Mouse (Mus musculus) megakaryocyte-erythroid progenitor cell, adult 5-6 weeks (primary cell): ENCODE results near the gene Pear1. TPM values are rescaled to one million over a fixed set of nuclear protein-coding genes. Genes with fewer than 3 reads are reported as not detected.

ENCODE experiments used
- ATAC-seq: replicated peaks from 2 replicates; pipeline ENCODE4 v1.8.0; 2016; ENCODE audit warnings: mild to moderate bottlenecking, inconsistent platforms; ENCODE audit not compliant: severe bottlenecking, poor library complexity, low FRiP score, low TSS enrichment
- total RNA-seq, 2 experiments: library from RNA; stranded (forward) in 1 of 2; stranded (reverse) in 1 of 2; fragments of 200-1000, 215-1000 nt in 1 of 2; fragments of >200 nt in 1 of 2; fragmentation: Nextera tagmentation in 1 of 2; gene quantifications; 2 replicates each; pipeline ENCODE4 v1.2.3; 2014 to 2017

Pear1 gene
- total RNA-seq, 2 experiments from 2014 or later, result 4.3 to 15.3 TPM

DNA sequence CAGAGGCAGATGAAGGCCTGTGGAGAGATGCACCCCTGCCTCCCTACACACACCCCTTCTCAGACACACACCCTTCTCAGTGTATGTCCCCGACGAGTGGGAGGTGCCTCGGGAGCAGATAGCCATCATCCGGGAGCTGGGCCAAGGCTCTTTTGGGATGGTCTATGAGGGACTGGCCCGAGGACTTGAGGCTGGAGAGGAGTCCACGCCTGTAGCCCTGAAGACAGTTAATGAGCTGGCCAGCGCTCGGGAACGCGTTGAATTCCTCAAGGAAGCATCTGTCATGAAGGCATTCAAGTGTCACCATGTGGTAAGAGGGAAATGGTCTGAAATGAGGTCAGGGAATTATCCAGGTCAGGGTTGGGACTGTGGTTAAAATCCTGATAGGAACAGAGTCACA is 11.2 kb downstream of the Pear1 start:
- no peak for ATAC-seq

DNA sequence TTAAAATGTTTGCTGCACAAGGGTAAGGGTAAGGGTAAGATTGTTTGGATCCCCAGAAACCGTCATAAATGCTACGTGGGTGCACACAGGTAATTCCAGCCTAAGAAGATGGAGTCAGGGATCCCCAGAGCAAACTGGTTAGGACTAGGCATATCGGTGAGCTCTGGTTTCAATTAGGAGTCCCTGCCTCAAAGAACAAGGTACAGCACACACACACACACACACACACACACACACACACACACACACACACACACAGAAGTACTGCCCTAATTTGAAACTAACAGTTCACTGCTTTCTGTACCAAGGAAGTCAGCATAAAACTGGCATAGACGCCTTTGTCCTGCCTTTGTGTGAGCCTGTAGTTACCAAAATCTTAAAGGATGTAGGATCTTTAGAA is 11.7 kb downstream of the Pear1 start:
- no peak for ATAC-seq

DNA sequence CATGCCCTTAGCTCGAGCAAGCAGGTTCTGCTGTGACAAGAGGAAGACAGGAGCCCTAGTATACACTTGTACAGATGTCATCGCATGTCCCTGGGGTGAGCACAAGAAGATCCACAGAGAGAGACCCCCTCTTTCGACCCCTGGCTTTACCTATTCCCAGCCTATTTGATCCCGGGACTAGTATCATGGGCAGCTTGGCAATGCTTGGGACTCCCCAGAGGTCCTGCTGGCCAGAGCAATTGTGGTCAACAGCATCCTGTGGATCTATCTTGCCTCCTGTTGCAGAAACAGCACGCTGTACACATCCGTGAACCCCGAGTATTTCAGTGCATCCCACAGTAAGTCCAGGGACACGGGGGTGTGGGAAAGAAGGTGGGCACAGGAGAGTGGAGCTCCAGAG is 12.8 kb downstream of the Pear1 start:
- no peak for ATAC-seq

DNA sequence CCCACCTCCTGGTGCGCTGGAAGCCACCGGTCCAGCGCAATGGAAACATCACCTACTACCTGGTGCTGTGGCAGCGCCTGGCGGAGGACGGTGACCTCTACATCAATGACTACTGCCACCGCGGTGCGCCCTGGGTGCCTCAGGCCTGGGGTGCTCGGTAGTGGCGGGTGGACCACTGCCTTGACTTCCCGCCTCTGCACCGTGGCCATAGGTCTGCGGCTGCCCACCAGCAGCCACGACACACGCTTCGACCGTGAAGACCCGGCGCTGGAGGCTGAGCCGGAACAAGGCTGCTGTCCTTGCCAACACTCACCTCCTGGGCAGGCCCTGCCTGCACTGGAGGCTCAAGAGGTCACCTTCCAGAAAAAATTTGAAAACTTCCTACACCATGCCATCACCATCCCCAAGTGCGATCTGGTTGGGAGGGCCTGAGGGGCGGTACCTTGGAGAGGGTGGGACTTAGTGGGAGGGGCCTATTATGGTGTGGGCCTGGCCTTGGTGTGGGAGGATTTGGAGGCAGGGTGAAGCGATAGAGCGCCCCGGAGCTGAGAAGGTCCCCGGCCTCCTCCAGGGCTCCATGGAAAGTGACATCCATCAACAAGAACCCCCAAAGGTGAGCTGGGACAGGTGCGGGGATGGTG is 14.7 kb downstream of the Pear1 start:
- peak; percentile 40; the same call in 1 of the 2 replicates for ATAC-seq

DNA sequence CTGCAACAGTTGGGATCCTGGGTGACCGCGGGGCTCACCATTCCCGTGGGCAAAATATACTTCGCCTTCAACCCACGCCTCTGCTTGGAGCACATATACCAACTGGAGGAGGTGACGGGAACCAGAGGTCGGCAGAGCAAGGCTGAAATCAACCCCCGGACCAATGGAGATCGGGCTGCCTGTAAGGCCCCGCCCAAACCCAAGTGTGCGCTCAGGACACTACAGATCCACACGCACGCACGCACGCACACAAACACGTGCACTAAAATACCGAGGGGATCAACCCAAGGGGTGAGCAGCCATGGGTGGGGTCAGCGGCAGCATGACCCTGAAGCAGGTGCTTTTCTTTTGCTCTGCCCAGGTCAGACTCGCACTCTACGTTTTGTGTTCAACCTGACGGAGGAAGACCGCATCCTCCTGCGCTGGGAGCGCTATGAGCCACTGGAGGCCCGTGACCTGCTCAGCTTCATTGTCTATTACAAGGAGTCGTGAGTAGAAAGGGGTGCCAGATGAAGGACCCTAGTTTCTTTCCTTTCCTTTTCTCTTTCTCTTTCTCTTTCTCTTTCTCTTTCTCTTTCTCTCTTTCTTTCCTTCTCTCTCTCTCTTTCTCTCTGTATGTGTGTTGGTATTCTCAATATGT is 19.9 kb downstream of the Pear1 start:
- peak; percentile 73 for ATAC-seq

DNA sequence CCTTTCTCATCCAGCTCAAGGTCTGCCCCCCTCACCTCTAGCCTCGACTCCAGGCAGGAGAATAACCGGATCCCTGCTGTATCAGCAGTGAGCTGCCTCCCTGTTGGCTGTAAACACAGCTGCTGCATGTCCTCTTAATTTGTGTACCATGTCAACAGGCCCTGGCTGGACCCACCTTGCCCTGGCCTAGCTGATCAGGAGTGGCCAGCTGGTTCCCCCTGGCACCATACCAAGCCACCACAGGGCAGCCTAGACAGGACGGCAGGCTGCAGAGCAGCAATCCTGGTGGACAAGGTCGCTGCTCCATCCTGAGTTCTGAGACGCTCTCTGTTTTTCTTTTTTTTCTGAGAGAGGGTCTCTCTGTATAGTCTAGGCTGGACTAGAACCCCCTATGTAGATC is 22.4 kb downstream of the Pear1 start:
- no peak for ATAC-seq

DNA sequence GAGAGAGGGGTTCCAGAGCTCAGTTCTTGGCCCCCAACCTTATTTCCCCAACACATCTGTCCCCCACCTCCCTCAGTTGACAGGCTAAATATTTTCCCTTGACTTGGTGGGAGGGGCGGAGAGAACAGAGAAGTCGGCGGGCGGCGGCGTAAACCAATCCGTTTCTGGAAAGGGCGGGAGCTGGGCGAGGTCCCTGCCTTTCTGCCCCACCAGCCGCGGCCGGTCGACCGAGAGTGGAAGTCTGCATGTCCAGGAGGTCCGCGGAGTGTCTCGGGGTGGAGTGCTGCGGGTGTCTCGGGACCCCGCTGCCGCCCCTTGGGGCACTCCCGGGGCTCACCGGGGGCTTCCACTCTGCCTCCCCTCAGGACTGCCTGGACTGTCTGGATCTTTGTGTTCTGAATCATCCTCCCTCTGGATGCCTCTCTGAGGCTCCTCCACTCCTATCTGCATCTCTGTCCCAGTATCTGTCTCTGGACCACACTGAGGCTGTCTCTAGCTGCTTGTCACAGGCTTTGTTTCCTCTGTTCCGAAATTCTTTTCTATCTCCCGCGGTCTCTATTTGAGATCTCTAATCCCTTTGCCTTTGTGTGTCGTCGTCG is 27.3 kb downstream of the Pear1 start, which contains the start of gene Insrr:
TSS of gene Insrr (plus strand) at position 216 of the 599 bp plus-strand sequence.
- no peak for ATAC-seq

DNA sequence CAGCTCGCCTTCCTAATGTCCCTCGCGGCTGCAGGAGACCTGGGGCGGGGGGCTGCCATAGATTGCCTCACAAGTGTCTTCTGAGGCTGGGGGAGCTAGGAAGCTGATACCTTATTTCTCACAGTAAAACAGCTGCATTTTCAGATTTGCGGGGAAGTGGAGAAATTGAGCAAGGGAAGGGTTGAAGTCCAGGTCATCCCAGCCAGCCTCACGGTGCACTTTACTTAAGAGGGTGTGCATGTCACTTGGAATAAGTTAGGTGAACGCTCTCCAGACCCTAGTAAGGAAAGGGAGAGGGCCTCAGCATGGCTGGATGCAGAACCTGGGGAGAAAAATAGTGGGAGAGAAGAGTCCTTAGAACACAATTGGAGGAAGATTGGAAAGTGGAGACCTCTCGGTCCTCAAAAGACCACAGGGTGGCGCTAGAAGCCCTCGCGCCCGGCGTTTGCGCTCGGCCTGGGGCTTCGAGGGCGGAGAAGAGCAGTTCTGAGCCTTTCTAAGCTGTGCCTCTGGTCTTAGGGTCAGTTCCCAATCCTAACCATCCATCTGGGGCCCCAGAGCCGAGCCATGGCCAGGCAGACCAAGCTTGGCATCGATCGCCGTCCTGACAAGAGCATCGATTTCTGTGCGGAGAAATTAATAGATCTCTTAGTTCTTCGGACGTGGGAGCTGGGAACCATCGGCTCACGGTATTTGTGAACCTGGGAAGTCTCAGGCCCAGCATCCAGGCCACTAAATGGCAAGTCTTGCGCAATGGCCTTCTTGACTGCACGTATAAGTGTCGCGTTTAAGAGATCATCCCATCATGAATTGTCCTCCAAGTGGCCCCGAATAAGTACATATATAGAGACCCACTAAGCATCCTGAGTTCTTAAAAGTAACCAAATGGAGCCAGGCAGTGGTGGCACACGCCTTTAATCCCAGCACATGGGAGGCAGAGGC is 28.5 kb downstream of the Pear1 start:
- ATAC-seq, result peak; percentile 53; the same call in 1 of the 2 replicates

DNA sequence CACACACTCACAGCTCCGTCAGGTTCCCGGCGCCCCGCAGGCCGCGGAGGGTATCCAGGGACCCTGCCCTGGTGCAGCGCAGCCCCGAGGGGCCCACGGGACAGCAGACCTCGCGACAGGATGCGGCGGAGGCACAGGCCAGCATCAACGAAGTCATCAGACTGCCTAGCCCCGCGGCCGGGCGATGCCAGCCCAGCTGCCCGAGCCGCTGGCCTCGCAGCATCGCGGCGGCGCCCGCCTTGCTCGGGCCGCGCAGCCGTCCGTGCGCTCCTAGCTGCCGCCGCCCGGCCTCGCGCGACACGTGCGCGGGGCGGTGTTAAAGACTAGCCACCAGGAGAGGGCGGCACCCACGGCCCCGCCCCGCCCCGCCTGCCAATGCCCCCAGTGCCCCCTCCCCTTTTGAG is 29.2 kb downstream of the Pear1 start, which contains the start of gene Ntrk1:
TSS of gene Ntrk1 (minus strand) at position 241 of the 404 bp plus-strand sequence.
- no peak for ATAC-seq

DNA sequence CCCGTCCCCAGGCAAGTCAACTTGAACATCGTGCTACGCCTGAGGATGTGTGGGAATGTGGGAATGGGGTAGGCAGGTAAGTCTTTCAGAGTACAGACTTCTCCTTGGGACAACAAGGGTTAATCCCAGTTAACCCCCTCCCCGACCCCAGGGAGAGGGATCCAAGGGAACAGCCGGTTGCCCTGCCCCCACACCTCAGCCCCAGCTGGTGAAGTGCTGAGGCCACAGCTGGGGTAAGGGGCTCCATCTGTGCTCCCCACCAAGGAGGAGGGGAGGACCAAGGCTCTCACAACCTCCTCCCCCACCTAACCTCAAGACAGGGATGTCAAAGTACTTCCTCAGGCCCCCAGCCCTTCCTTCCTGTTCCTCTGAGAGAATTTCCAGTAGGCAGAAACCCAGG is 34.3 kb downstream of the Pear1 start:
- ATAC-seq, result no peak

DNA sequence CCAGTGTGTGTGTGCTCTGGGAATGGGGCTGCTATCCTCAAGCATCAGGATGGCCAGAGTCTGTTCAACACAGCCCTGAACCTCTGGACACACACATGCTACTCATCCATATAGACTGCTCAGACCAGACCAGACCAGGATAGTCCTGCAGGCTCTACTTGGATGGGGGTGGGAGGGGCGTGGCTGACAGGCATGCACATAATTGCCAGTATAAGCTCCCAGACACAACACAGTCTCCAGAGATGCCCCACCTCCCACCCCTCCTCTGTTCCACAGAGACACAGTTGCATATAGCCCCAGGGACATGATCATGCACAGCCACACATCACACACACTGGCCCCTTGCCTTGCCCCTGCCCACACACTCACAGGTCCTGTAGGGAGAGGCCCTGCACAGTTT is 34.9 kb downstream of the Pear1 start:
- no peak for ATAC-seq

DNA sequence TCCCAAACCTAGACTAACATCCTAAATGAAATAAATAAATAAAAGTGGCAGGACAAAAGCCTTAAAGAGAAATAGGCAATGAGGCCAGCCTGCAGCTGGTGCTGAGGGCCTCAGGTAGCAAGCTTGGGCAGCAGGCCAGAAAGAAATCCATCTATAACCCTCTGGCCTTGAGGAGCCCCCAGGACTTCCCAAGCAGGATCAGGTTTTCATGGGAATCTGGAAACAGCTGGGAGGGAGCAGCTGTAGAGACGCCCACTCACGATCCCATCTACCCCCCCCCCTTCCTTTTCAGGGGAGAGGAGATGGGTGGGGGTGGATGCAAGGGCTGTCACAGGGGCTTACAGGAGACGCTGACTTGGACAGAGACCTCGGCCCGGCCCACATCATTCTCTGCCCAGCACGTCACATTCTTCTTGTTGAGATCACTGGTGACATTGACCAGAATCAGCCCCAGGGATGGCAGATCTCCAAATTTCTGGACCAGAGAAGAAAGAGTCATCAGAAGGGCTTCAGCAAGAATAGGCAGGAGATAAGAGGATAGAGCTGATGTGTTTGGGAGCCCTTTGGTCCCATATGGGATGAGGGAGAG is 38.4 kb downstream of the Pear1 start:
- ATAC-seq, result no peak

DNA sequence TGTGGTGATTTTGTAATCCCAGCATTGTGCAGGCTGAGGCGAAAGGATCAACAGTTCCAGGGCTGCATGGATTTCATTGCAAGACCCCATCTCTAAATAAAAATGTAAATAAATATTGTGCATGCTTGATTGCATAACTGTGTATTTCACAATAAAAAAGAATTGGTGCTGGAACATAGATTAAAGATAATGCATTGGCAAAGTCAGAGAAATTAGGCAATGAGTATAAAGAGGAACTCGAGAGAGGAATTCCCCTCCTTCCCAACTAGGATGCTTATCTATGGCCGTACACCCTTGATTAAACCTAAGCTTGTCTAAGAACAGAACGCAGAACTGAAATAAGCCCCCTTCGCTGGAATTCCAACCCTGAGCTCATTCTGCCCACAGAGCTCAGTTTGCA is 39.0 kb downstream of the Pear1 start:
- no peak for ATAC-seq

DNA sequence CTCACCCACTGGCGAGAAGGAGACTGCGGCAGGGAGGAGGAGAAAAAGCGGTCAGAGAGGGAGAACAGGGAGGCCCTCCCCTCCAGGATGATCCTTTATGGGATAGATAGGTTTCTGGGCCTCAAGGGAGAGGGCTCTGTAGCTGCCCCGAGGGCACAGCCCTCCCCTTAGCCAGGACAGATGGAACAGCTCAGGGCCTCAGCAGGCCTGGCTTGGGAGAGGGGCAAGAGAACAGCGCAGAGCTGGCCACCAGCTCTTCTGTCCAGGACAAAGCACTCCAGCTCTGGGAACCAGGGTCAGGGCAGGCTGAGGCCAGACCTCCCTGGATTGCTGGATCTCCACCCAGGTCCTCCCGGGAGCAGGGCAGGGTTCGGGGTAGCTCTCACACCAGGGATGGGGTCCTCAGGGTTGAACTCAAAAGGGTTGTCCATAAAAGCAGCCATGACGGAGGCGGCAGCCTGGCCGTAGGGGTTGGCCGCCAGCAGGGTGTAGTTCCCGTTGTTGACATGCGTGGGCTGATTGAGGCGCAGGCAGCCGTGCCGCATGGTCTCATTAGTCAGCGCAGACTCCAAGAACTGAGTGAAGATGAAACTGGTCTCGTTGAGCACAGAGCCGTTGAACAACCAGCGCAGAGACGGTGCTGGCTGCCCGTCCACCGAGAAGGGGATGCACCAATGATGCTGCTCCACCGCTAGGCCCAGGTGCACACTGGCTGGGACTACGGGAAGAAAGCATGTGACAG is 40.7 kb downstream of the Pear1 start:
- ATAC-seq, result no peak; the same call in 1 of the 2 replicates

DNA sequence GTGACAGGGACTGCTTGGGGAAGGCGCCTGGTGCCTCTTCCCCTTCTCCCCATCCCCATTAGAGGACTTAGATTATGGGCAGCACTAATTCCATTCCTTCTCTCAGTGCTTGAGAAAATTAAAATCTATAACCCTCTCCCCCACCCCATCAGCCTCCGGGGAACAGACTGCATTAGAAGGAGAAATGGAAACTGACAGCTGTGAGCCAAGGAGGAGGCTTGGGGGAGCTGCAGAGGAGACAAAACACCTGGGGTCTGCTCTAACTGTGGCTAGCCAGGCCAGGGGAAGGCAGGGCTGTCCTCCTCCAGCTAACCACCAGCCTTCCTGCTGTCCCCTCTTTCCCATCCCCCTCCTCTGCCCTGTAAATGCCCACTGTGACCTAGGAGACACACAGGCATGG is 45.0 kb downstream of the Pear1 start:
- no peak for ATAC-seq

DNA sequence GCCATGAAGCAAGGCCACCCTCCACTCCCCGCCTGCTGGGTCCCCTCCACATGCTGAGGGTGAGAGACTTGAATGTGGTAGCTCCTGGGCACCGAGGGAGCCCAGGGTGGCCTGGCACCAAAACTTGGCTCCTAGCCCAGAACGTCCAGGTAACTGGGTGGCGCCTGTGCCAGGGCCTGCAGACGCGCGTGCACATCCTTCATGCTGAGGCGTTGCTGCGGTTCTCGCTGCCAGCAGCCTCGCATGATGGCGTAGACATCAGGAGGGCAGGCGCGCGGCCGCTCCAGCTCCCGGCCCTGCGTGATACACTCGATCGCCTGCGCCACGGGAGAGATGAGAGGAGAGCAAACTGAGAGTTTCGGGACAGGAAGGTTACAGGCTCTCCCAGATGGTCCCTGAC is 45.8 kb downstream of the Pear1 start:
- no peak for ATAC-seq

DNA sequence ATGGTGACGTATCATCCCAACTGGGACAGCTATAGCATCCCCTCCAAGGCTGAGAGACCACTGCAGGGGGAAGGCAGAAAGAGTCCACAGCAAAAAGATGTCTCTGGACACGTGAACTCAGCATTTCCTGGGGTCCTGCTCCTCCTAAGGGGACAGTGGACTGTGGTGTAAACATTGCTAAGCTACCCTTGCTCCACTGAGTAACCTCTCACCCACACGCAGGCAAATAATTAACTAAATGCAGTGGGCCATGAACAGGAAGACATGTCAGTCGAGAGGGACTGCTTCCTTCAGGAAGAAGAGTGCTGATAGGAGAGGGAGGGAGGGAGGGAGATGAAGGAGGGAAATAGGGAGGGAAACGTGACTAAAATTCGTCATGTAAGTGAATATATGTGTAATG is 53.0 kb downstream of the Pear1 start:
- ATAC-seq, result no peak

DNA sequence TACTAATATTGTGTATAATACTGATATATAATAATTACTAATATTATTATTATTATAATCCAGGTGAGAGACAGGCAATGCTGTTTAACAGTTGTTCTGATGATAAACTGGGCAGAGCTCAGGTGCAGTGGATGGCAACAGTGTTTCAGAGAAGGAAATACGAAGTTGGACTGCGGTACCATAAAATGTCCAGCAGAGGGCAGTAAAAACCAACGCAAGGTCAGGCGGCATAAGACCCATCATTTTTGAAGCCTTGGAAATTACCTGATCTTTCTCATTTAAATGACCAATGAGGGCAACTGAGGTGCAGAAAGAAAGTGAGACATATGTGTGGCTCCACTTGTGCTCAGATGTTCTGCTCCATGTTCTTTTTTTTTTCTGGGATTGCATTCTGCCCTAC is 53.8 kb downstream of the Pear1 start:
- ATAC-seq, result 0 out of 2 replicates have a peak, but pooled peaks have one; percentile 41

DNA sequence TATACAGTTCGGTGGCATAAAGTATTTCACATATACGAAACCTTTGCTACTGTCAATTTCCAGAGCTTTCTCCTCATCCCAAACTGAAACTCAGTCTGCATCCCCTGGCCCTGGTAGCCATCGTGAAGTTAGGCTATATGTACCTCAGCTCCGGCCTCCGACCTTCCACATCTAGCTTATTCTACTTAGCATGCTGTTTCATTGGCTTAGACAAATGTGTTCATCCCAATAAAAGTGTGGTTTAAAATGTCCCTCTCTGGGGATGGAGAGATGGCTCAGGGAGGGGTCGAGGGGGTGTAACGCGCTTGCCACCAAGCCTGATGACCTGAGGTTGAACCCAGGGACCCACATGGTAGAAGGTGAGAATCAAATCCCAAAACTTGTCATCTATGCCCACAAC is 54.6 kb downstream of the Pear1 start:
- ATAC-seq, result no peak
